Mouse (Mus musculus) urinary bladder, postnatal 14 days (tissue): ENCODE results near the gene Mamdc4.
"Not testable (repeated sequence)": the region's sequence is repeated elsewhere in the genome, so short reads cannot be mapped to it uniquely, and the experiment has no call there.

Source experiments
- DNase-seq: peaks from one replicate; pipeline ENCODE4 v3.0.0; 2021; ENCODE audit warnings: low spot score

Gene Mamdc4

GRCm38 (mm10) chr2:25558774-25559173 is 15.9 kb downstream of the Mamdc4 start:
- no peak for DNase-seq

GRCm38 (mm10) chr2:25557964-25558360 is 16.7 kb downstream of the Mamdc4 start:
- DNase-seq: no peak

- peak; percentile 95 for DNase-seq
Observed at GRCm38 (mm10) chr2:25557221-25557963, 17.3 kb downstream of the Mamdc4 start, which contains the start of gene Edf1. Edf1 (plus strand) TSS chr2:25557847.

- no peak for DNase-seq
Observed at GRCm38 (mm10) chr2:25556296-25556695, 18.3 kb downstream of the Mamdc4 start.

GRCm38 (mm10) chr2:25555479-25555878 is 19.2 kb downstream of the Mamdc4 start:
- DNase-seq: not testable (repeated sequence)

GRCm38 (mm10) chr2:25553171-25553786 is 21.4 kb downstream of the Mamdc4 start:
- DNase-seq: not testable (repeated sequence)

GRCm38 (mm10) chr2:25551186-25551585 is 23.5 kb downstream of the Mamdc4 start:
- DNase-seq: peak; percentile 45

- DNase-seq: no peak
Observed at GRCm38 (mm10) chr2:25549021-25549991, 25.3 kb downstream of the Mamdc4 start.

- DNase-seq: peak; percentile 99
Observed at GRCm38 (mm10) chr2:25546811-25547491, 27.7 kb downstream of the Mamdc4 start, which contains the start of gene Traf2. Traf2 (minus strand) TSS chr2:25546940.

- peak; percentile 78 for DNase-seq
Observed at GRCm38 (mm10) chr2:25545996-25546810, 28.4 kb downstream of the Mamdc4 start.

GRCm38 (mm10) chr2:25541644-25542367 is 32.8 kb downstream of the Mamdc4 start:
- DNase-seq: no peak

GRCm38 (mm10) chr2:25540541-25540948 is 34.1 kb downstream of the Mamdc4 start:
- DNase-seq: no peak

- no peak for DNase-seq
Observed at GRCm38 (mm10) chr2:25536531-25536930, 38.1 kb downstream of the Mamdc4 start.

- no peak for DNase-seq
Observed at GRCm38 (mm10) chr2:25534866-25535182, 39.8 kb downstream of the Mamdc4 start.

GRCm38 (mm10) chr2:25534178-25534865 is 40.3 kb downstream of the Mamdc4 start:
- DNase-seq: peak; percentile 51

GRCm38 (mm10) chr2:25533707-25534106 is 40.9 kb downstream of the Mamdc4 start:
- no peak for DNase-seq

GRCm38 (mm10) chr2:25526510-25527302 is 47.9 kb downstream of the Mamdc4 start:
- DNase-seq: no peak
